Mouse (Mus musculus) CH12.LX (cell line): ENCODE measurements at regions not wholly inside any gene's neighbourhood (a gene's known extent, or its start where the extent isn't known, plus 50 kb on each side); places are given as distances from the start of the nearest gene placed in this dataset.

ENCODE experiments used
- DNase-seq: peaks from one replicate; pipeline ENCODE4 v3.0.0-alpha.2; 2013; ENCODE audit errors: extremely low read depth
- H3K27ac ChIP-seq: 2 replicates; pipeline ENCODE4 v1.5.1; 2012; ENCODE audit warnings: low read depth, mild to moderate bottlenecking, control low read depth, moderate library complexity; ENCODE audit not compliant: insufficient read depth
- H3K27me3 ChIP-seq: replicated peaks from 2 replicates; pipeline ENCODE3; 2012; ENCODE audit warnings: inconsistent platforms
- H3K36me3 ChIP-seq, 2 experiments: replicated peaks in 1 of 2; 2 replicates each; pipeline versions ENCODE3 to v1.6.1; 2012; ENCODE audit warnings: inconsistent platforms in 1 of 2, low read length in 1 of 2, mild to moderate bottlenecking in 1 of 2, mixed read lengths in 1 of 2, moderate library complexity in 1 of 2; ENCODE audit not compliant: control insufficient read depth in 1 of 2, insufficient read depth in 1 of 2
- H3K4me1 ChIP-seq, 2 experiments: 2 replicates each; pipeline ENCODE4 v1.6.1; 2012; ENCODE audit warnings: inconsistent platforms in 1 of 2, moderate library complexity in 1 of 2; ENCODE audit not compliant: insufficient read depth in 2 of 2, control insufficient read depth in 1 of 2
- H3K4me2 ChIP-seq: 2 replicates; pipeline ENCODE4 v1.6.1; 2012; ENCODE audit warnings: low read depth, mild to moderate bottlenecking, control low read depth; ENCODE audit not compliant: poor library complexity, insufficient read depth, severe bottlenecking
- H3K4me3 ChIP-seq, 3 experiments: fragments of 150-350 bp in 1 of 3; sonication (generic) in 1 of 3; replicated peaks in 1 of 3; 2 replicates each; pipeline versions ENCODE3 to v1.5.1; 2011 to 2012; ENCODE audit warnings: low read depth in 2 of 3, low read length in 2 of 3, mild to moderate bottlenecking in 2 of 3, moderate library complexity in 2 of 3, control low read depth in 1 of 3, improper control_type of control experiment in 1 of 3, inconsistent platforms in 1 of 3, mixed read lengths in 1 of 3; ENCODE audit not compliant: poor library complexity in 1 of 3
- H3K79me2 ChIP-seq: replicated peaks from 2 replicates; pipeline ENCODE4 v1.6.1; 2012; ENCODE audit warnings: mild to moderate bottlenecking, moderate library complexity; ENCODE audit not compliant: control insufficient read depth, poor library complexity, insufficient read depth, severe bottlenecking; ENCODE audit errors: extremely low read depth
- H3K9ac ChIP-seq: 2 replicates; pipeline ENCODE4 v1.6.1; 2012; ENCODE audit warnings: low read depth, mild to moderate bottlenecking, control low read depth, moderate library complexity; ENCODE audit not compliant: insufficient read depth
- H3K9me3 ChIP-seq: replicated peaks from 2 replicates; pipeline ENCODE3; 2012; ENCODE audit warnings: low read length, inconsistent platforms, mixed read lengths
- BHLHE40 ChIP-seq: IDR thresholded peaks from 2 replicates; pipeline ENCODE4 v1.6.1; 2011; ENCODE audit warnings: mild to moderate bottlenecking, low read depth, low read length, improper control_type of control experiment
- CHD1 ChIP-seq: IDR thresholded peaks from 2 replicates; pipeline ENCODE4 v1.6.1; 2012; ENCODE audit warnings: low read depth, low read length, improper control_type of control experiment, inconsistent platforms
- CHD2 ChIP-seq: IDR thresholded peaks from 2 replicates; pipeline ENCODE4 v1.6.1; 2011; ENCODE audit warnings: low read length, improper control_type of control experiment
- CTCF ChIP-seq, 2 experiments: IDR thresholded peaks in 1 of 2; conservative IDR thresholded peaks in 1 of 2; 2 replicates each; pipeline ENCODE4 v1.5.1; 2011 to 2012; ENCODE audit warnings: low read depth in 2 of 2, low read length in 2 of 2, improper control_type of control experiment in 1 of 2, inconsistent platforms in 1 of 2, mild to moderate bottlenecking in 1 of 2, moderate library complexity in 1 of 2
- ELF1 ChIP-seq: IDR thresholded peaks from 2 replicates; pipeline ENCODE4 v1.6.1; 2014; ENCODE audit warnings: low read depth, mild to moderate bottlenecking, inconsistent platforms, low read length, improper control_type of control experiment
- EP300 ChIP-seq: IDR thresholded peaks from 2 replicates; pipeline ENCODE4 v1.6.1; 2011; ENCODE audit warnings: low read length, improper control_type of control experiment
- ETS1 ChIP-seq: conservative IDR thresholded peaks from 2 replicates; pipeline ENCODE4 v1.6.1; 2012; ENCODE audit warnings: low read depth, mild to moderate bottlenecking, inconsistent platforms, low read length, improper control_type of control experiment, moderate library complexity
- IRF4 ChIP-seq: IDR thresholded peaks from 2 replicates; pipeline ENCODE4 v1.6.1; 2014; ENCODE audit warnings: low read depth, mild to moderate bottlenecking, inconsistent platforms, low read length, improper control_type of control experiment
- JUN ChIP-seq: IDR thresholded peaks from 2 replicates; pipeline ENCODE4 v1.6.1; 2011; ENCODE audit warnings: low read depth, mild to moderate bottlenecking, low read length, improper control_type of control experiment, moderate library complexity; ENCODE audit not compliant: insufficient read depth
- JUND ChIP-seq: conservative IDR thresholded peaks from 2 replicates; pipeline ENCODE4 v1.6.1; 2011; ENCODE audit warnings: low read depth, low read length, improper control_type of control experiment
- KAT2A ChIP-seq: IDR thresholded peaks from 2 replicates; pipeline ENCODE4 v1.6.1; 2012; ENCODE audit warnings: low read length, improper control_type of control experiment, inconsistent platforms; ENCODE audit not compliant: insufficient replicate concordance
- MAFK ChIP-seq: IDR thresholded peaks from 2 replicates; pipeline ENCODE4 v1.6.1; 2011; ENCODE audit warnings: low read length, improper control_type of control experiment; ENCODE audit not compliant: insufficient replicate concordance
- MAZ ChIP-seq: IDR thresholded peaks from 2 replicates; pipeline ENCODE4 v1.6.1; 2012; ENCODE audit warnings: low read depth, mild to moderate bottlenecking, inconsistent platforms, low read length, improper control_type of control experiment, moderate library complexity
- MEF2A ChIP-seq: IDR thresholded peaks from 2 replicates; pipeline ENCODE4 v1.6.1; 2014; ENCODE audit warnings: low read depth, mild to moderate bottlenecking, inconsistent platforms, low read length, improper control_type of control experiment, borderline replicate concordance
- MXI1 ChIP-seq: IDR thresholded peaks from 2 replicates; pipeline ENCODE4 v1.6.1; 2011; ENCODE audit warnings: mild to moderate bottlenecking, low read depth, low read length, improper control_type of control experiment
- NELFE ChIP-seq: IDR thresholded peaks from 2 replicates; pipeline ENCODE4 v1.6.1; 2011; ENCODE audit warnings: low read depth, low read length, improper control_type of control experiment
- NRF1 ChIP-seq: IDR thresholded peaks from 2 replicates; pipeline ENCODE4 v1.6.1; 2014; ENCODE audit warnings: low read depth, mild to moderate bottlenecking, inconsistent platforms, low read length, improper control_type of control experiment, moderate library complexity
- POLR2A ChIP-seq: IDR thresholded peaks from 2 replicates; pipeline ENCODE4 v1.6.1; 2011; ENCODE audit warnings: low read depth, mild to moderate bottlenecking, improper control_type of control experiment, low read length
- POLR2AphosphoS2 ChIP-seq: IDR thresholded peaks from 2 replicates; pipeline ENCODE4 v1.6.1; 2011; ENCODE audit warnings: low read depth, low read length, improper control_type of control experiment
- SIN3A ChIP-seq: IDR thresholded peaks from 2 replicates; pipeline ENCODE4 v1.6.1; 2012; ENCODE audit warnings: low read length, improper control_type of control experiment, inconsistent platforms
- TCF12 ChIP-seq: IDR thresholded peaks from 2 replicates; pipeline ENCODE4 v1.6.1; 2014; ENCODE audit warnings: low read depth, mild to moderate bottlenecking, inconsistent platforms, low read length, improper control_type of control experiment
- UBTF ChIP-seq: IDR thresholded peaks from 2 replicates; pipeline ENCODE4 v1.6.1; 2012; ENCODE audit warnings: low read depth, mild to moderate bottlenecking, inconsistent platforms, low read length, improper control_type of control experiment, moderate library complexity
- ZC3H11A ChIP-seq: IDR thresholded peaks from 2 replicates; pipeline ENCODE4 v1.6.1; 2012; ENCODE audit warnings: low read depth, mild to moderate bottlenecking, inconsistent platforms, low read length, improper control_type of control experiment
- ZMIZ1 ChIP-seq: IDR thresholded peaks from 2 replicates; pipeline ENCODE4 v1.6.1; 2012; ENCODE audit warnings: low read depth, mild to moderate bottlenecking, inconsistent platforms, low read length, improper control_type of control experiment
- dilution Hi-C: fragments of 300-500 bp; cut with MboI; formaldehyde crosslinking; loops from 2 replicates; pipeline ENCODE4 v1.14.3; 2020; ENCODE audit warnings: low sequenced_read_pairs; ENCODE audit not compliant: extremely low pct_unique_long_range_greater_than_20kb, extremely low pct_ligation_motif_present
- in situ Hi-C: fragments of 300-500 bp; cut with MboI; formaldehyde crosslinking; loops from 3 replicates; pipeline ENCODE4 v1.14.3; 2019; ENCODE audit warnings: low sequenced_read_pairs, low pct_ligation_motif_present, low pct_unique_long_range_greater_than_20kb, mixed read lengths

DNA sequence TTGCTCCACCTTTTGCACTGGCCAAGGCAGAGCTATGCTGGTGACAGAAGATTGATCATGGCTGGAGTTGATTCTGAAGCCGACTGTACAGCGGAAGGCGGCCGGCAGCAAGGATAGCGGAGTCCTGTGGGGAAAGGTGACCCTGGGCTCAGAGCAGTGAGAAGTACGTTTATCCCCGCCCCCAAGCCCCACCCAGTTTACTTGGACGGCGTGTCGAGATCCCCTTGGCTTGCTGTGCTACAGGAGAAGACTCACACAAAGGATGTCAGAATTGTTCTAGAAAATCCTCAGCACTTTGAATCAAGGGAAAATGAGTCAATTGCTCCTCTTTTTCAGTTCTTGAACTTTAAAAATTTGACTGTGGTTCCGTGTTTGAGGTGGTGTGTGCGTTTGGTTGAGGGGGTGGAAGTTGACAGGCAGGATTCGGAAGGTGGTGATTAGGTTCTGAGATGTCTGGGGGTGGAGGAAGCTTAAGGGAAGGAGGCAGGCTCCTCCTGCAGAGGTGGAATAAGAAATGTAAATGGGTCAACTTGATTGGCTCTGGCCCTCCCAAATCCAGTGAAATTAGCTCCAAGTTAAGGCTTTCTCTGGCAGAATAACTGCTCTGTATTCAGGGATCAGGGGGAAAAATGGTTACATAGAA lies 199.7 kb downstream of the Pten start:
- H3K27ac ChIP-seq: no peak overlapping the region

GRCm38 (mm10) chr19:32958276-32958675 lies 201.0 kb downstream of the Pten start:
- no peak overlapping the region for H3K4me3 ChIP-seq
- H3K27me3 ChIP-seq: no peaks in the 10 kb centered on the region
- dilution Hi-C loops (no loop called here), in situ Hi-C loops (loop anchor here (10.0 kb wide), 1 partner anchor 267 kb away; no protein-coding TSS in a partner anchor)
- no peaks in the 10 kb centered on the region for H3K36me3 ChIP-seq
- no peak overlapping the region for H3K27ac ChIP-seq
- peaks cover 16 to 67% of the 10 kb centered on the region in 2 experiments for H3K4me1 ChIP-seq
- no peaks in the 10 kb centered on the region for H3K9me3 ChIP-seq
- TF ChIP-seq UBTF: no peak
- TF ChIP-seq ETS1: no peak
- no peak for TF ChIP-seq ZC3H11A
- no peak for TF ChIP-seq ZMIZ1
- no peak for TF ChIP-seq KAT2A
- no peak for TF ChIP-seq MEF2A
- TF ChIP-seq POLR2A: no peak
- TF ChIP-seq MAFK: no peak
- no peak for TF ChIP-seq CHD2
- no peak for TF ChIP-seq CTCF (conservative IDR thresholded peaks at IDR 0.05 in 1 of 2, IDR thresholded peaks at IDR 0.05 in 1 of 2; ENCODE audit: low read depth in 2 of 2, low read length in 2 of 2)
- TF ChIP-seq POLR2AphosphoS2: no peak
- no peak for TF ChIP-seq MXI1
- TF ChIP-seq EP300: no peak
- TF ChIP-seq BHLHE40: no peak
- H3K4me2 ChIP-seq: no peak overlapping the region
- H3K9ac ChIP-seq: no peak overlapping the region
- no peaks in the 10 kb centered on the region for H3K79me2 ChIP-seq
- DNase-seq: no peak

More for the DNA sequence above, 199.7 kb downstream of the Pten start:
- H3K27me3 ChIP-seq: no peaks in the 10 kb centered on the region
- peak; percentile 46; the same call in 1 of the 2 replicates for TF ChIP-seq POLR2A
- no peak for TF ChIP-seq ZC3H11A
- peak; percentile 42; the same call in 1 of the 2 replicates for TF ChIP-seq NELFE
- TF ChIP-seq NRF1: no peak
- 0 out of 2 replicates have a peak, but pooled peaks have one; percentile 29 for TF ChIP-seq MAZ
- TF ChIP-seq EP300: peak; percentile 26
- TF ChIP-seq ETS1: peak; percentile 33; the same call in 1 of the 2 replicates
- TF ChIP-seq BHLHE40: peak; percentile 23; the same call in 1 of the 2 replicates
- TF ChIP-seq UBTF: 0 out of 2 replicates have a peak, but pooled peaks have one; percentile 36
- TF ChIP-seq MXI1: 0 out of 2 replicates have a peak, but pooled peaks have one; percentile 68
- no peak for TF ChIP-seq ELF1
- no peak; the same call in none of the 2 replicates for TF ChIP-seq SIN3A
- TF ChIP-seq JUN: no peak
- TF ChIP-seq IRF4: no peak
- TF ChIP-seq CHD2: 0 out of 2 replicates have a peak, but pooled peaks have one; percentile 37
- TF ChIP-seq CHD1: peak; percentile 34; the same call in 1 of the 2 replicates
- TF ChIP-seq JUND: 0 out of 2 replicates have a peak, but pooled peaks have one; percentile 29
- TF ChIP-seq TCF12: no peak
- 0 out of 2 replicates have a peak, but pooled peaks have one; percentile 42 for TF ChIP-seq ZMIZ1
- TF ChIP-seq, all 38 proteins: peak for 12
- in situ Hi-C loops: loop anchor here (10.0 kb wide), 1 partner anchor 268 kb away; no protein-coding TSS in a partner anchor
- Histone ChIP-seq H3K9ac (peak overlapping the region; percentile 68), H3K4me1 (peaks cover 24 to 79% of the 10 kb centered on the region in 2 experiments), H3K9me3 (no peaks in the 10 kb centered on the region), H3K36me3 (no peaks in the 10 kb centered on the region), H3K79me2 (no peaks in the 10 kb centered on the region), H3K4me3 (peak overlapping the region; percentile 20 to 41 (median 40)), H3K4me2 (peak overlapping the region; percentile 87)
- dilution Hi-C loops: no loop called here
- peak; percentile 66 for DNase-seq
